Mouse (Mus musculus): ENCODE results near the gene Bco2. TPM values are rescaled to one million over a fixed set of nuclear protein-coding genes. Genes with fewer than 3 reads are reported as not detected.

The Bco2 gene
- total RNA-seq, 2 experiments from 2014 or later, result 0.13 to 0.18 TPM

DNA sequence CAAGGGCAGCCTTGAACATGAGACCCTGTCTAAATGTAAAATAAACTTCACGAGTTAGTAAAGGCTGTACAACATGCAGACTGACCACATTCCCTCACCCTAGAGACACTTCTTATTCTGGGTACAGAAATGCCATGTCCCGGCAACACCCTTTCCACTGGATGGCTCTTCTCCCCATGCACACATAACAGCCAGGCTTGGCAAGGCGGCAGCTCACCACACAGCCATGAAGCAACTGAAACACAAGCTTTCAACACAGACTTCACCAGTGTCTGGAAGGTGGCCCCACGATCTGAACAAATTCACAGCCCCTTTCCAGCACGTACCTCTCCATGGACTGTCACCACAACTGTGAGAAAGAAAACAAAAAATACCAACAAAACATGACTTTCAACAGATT is 30.0 kb downstream of the Bco2 start:
- no peak for DNase-seq
- intact Hi-C loops (cut with DNase I; ENCODE audit: low total_unique reads), result loop anchor here (5.0 kb wide), 1 partner anchor 63 kb away; no protein-coding TSS in a partner anchor

DNA sequence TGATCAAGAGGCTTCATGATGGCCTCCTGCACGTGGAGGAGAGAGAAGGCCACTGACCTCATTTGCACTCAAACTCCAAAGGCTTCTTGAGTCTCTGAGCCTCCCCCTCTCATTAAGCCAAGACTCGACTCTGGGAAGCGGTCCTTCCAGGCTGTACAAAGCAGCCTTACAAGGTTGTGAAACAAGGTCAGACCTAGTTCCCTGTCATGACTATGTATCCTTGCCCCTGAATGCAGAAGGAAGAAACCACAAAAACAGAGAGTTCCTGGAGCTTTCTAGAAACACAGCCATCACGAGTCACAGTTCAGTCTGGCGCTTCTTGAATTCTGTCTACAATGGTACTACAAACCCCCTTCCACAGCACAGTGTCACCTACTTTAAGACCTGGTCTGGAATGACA is 32.4 kb downstream of the Bco2 start:
- no peak for DNase-seq
- intact Hi-C loops (cut with DNase I; ENCODE audit: low total_unique reads), result no loop called here

- no peak for DNase-seq
- intact Hi-C loops (cut with DNase I; ENCODE audit: low total_unique reads), result no loop called here
Observed at GRCm38 (mm10) chr9:50521562-50521961, 33.4 kb downstream of the Bco2 start.

DNA sequence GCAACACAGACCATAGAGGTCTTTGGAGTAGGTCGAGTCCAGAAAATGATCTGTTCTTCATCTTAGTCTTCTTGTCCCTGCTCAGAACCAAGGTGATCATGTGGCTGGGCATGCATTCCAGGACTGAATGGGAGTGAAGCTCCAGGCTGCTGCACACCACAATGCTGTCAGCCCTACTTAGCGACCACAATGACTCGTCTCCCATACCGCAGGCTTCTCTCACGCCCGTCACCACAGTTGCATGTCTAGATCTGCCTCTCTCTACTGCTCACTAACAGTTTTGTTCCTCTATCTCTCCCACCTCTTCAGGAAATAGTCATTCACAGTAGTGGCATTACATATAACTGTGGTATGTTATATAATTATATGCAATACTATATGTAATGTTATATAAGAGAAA is 34.2 kb downstream of the Bco2 start:
- intact Hi-C loops (cut with DNase I; ENCODE audit: low total_unique reads), result no loop called here
- DNase-seq, result no peak

DNA sequence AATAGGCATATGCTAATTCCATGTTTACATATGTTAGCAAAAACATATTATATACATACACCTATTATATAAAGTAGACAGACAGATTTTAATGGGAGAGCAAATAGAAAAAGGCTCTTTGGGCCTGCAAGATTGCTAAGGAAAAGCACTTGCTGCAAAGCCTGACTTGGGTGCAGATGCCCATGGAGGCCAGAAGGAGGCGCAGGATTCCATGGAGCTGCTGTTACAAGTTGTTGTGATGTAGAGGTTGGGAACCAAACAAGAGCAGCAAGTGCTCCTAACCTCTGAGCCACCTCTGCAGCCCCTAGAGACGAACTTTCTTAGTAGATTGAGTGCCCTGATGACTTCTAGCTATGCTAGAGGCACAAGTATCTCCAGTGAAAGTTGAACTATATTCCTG is 36.2 kb downstream of the Bco2 start:
- intact Hi-C loops (cut with DNase I; ENCODE audit: low total_unique reads), result no loop called here
- no peak for DNase-seq

- no peak for DNase-seq
- intact Hi-C loops (cut with DNase I; ENCODE audit: low total_unique reads), result no loop called here
Observed at GRCm38 (mm10) chr9:50515462-50515861, 39.5 kb downstream of the Bco2 start.

GRCm38 (mm10) chr9:50507570-50507969 is 47.4 kb downstream of the Bco2 start:
- DNase-seq, result no peak
- intact Hi-C loops (cut with DNase I; ENCODE audit: low total_unique reads), result no loop called here

GRCm38 (mm10) chr9:50505405-50505804 is 49.6 kb downstream of the Bco2 start:
- no peak for DNase-seq
- intact Hi-C loops (cut with DNase I; ENCODE audit: low total_unique reads), result no loop called here

DNA sequence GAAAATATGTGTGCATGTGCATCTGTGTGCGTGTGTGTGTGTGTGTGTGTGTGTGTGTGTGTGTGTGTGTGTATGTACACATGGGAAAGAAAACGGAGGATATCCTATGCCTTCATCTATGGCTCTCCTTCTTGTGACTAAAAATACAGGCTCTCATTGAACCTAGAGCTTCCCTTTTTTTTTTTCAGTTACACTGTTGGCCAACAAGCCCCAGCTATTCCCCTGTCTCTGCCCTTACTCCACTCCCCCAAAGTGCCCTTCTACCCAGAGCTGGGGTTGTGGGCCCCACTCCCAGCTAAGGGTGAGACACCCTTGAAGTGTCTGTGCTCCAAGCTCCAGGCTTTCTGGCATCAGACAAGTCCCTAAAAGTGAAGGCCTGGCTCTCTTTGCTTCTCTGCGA is 52.0 kb downstream of the Bco2 start:
- DNase-seq, result no peak
- intact Hi-C loops (cut with DNase I; ENCODE audit: low total_unique reads), result no loop called here

DNA sequence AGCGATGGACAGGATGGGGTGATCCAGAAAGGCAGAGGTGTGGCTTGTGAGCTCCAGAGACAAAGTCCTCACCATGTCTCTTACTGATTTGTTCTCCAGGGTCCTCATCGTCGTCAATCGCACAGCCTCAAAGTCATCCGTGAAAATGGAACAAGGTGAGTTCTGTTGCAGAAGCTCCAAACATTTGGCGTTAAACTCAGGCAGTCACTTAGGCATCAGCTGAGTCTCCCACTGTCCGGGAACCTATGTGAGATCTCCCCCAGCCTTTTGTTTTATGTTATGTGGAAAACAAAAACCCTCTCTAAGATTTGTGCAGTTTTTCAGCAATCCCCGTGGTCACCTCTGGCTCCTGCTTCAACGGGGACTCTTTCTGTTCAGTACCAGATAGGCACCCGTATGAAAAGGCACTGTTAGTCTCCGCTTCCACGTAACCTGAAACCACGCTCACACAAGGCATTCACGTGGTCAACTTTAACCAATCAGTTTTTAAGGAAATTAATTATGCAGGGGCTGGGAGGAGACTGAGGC is 53.9 kb downstream of the Bco2 start:
- DNase-seq, result no peak
- intact Hi-C loops (cut with DNase I; ENCODE audit: low total_unique reads), result no loop called here

DNA sequence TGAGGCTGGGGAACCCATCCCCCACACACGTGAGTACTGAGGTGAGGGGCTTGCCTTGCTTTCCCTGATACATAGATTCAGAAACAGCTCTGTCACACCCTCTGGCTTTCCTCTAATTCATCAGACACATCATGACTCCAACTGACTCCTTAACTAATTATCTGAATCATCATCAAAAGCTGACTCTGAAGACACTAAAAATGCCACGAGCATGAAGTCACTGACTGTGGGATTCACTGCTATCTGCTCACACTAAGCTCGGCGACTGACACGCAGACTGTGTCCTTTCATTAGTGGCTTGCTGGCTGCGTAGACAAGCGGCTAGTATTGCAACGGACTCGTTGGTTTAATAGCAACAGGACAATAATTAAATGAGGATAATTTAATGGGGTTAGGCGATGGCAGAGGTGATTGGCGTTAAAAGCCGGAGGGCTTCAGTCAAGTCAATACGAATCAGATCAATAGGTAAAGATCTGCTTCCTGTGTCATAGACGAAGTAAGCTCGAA is 54.5 kb downstream of the Bco2 start:
- intact Hi-C loops (cut with DNase I; ENCODE audit: low total_unique reads), result no loop called here
- no peak for DNase-seq

- intact Hi-C loops (cut with DNase I; ENCODE audit: low total_unique reads), result no loop called here
- DNase-seq, result no peak
Observed at GRCm38 (mm10) chr9:50499781-50500180, 55.2 kb downstream of the Bco2 start.

GRCm38 (mm10) chr9:50498815-50499214 is 56.2 kb downstream of the Bco2 start:
- intact Hi-C loops (cut with DNase I; ENCODE audit: low total_unique reads), result no loop called here
- no peak for DNase-seq

DNA sequence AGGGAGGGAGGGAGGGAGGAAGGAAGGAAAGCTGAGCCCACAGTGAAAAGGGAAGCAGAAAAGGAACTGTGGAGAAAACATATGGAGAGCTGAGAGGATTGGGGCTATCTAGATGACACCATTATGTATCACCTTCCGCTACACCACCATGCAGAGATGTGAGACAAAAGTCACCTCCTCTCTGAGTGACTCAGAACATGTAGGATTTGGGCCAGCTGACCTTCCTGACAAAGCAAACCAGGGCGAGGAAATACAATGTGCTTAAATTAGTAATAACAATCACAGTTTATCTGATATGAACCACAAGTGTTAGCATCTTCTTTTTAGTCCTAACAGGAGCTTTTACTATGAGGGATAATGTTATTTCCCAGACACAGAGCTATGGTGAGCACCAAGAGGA is 57.4 kb downstream of the Bco2 start:
- no peak for DNase-seq
- intact Hi-C loops (cut with DNase I; ENCODE audit: low total_unique reads), result no loop called here

DNA sequence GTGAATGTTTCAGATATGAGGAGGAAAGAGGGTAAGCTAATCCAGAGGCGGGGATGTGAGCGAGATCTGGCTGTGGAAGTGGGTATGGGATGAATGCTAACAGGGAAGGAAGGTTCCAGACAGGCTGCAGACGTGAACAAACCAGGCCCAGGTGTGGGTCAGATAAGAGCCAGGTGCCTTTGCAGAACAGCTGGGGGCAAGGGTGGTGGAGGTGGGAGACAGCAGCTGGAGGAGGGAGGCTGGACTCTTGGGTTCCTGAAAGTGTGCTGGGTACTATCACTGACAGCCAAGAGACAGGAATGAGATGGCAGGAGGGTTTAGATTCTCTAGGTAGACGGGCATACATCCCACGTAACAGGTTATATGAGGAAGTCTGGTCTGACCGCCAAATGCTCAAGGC is 57.9 kb downstream of the Bco2 start:
- intact Hi-C loops (cut with DNase I; ENCODE audit: low total_unique reads), result no loop called here
- no peak for DNase-seq

- intact Hi-C loops (cut with DNase I; ENCODE audit: low total_unique reads), result no loop called here
- DNase-seq, result no peak
Observed at GRCm38 (mm10) chr9:50496546-50496945, 58.4 kb downstream of the Bco2 start.

- no peak for DNase-seq
- intact Hi-C loops (cut with DNase I; ENCODE audit: low total_unique reads), result no loop called here
Observed at GRCm38 (mm10) chr9:50496151-50496505, 58.9 kb downstream of the Bco2 start.

GRCm38 (mm10) chr9:50495405-50496150 is 59.4 kb downstream of the Bco2 start:
- intact Hi-C loops (cut with DNase I; ENCODE audit: low total_unique reads), result no loop called here
- DNase-seq, result no peak

GRCm38 (mm10) chr9:50494311-50494710 is 60.7 kb downstream of the Bco2 start, which contains the start of gene Plet1:
TSS of gene Plet1 (plus strand) at chr9:50494525.
- DNase-seq, result no peak
- intact Hi-C loops (cut with DNase I; ENCODE audit: low total_unique reads), result no loop called here

DNA sequence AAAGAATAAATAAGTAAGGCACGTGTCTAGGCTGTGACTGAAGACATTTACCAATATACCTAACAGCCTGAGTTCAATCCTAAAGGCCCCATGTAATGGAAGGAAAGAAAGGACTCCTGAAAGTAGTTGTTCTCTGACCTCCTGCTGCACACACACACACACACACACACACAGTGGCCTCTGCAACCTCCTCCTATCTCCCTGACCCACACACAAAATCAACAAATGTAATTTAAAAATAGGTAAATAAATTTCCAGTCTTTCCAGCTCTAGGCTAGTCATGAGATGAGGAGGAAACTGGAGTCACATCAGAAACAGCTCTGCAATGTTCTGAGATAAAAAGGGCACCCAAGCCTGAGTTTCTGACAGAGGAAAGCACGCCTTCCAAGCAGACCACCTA is 61.2 kb downstream of the Bco2 start:
- intact Hi-C loops (cut with DNase I; ENCODE audit: low total_unique reads), result no loop called here

DNA sequence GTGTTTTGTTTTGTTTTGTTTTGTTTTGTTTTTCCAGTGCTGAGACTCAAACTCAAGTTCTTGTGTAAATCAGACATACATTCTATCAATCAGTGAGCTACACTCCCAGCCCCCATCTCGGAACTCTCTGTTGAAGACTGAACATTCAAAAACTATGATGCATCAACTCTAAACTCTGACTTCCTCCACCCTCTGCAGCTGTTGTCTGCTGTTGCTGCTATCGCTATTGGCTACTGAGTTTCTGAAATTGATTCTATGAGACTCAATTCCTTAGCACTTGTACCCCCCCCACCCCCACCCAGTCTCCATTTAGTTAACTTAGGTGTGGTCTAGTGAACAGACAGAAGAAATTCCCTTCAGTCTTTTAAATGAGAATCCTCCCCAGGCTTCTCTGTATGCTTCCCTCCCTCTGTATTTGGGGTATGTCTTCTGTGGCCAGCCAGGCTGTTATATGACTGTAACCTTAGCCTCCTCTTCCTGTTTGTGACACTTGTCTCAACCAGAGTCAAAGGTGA is 63.4 kb downstream of the Bco2 start:
- intact Hi-C loops (cut with DNase I; ENCODE audit: low total_unique reads), result no loop called here
- DNase-seq, result no peak

More for the DNA sequence above, 61.2 kb downstream of the Bco2 start:
- DNase-seq, result no peak

Data from gastrocnemius, postnatal 14 days (tissue).